Mouse (Mus musculus) limb, embryonic 15.5 days (tissue): ENCODE data around the gene Mmrn2. TPM values are rescaled to one million over a fixed set of nuclear protein-coding genes. Genes with fewer than 3 reads are reported as not detected.
A peak's percentile ranks its signal among the peaks of the same experiment; 100 is the strongest.
"Not testable (repeated sequence)": the region's sequence is repeated elsewhere in the genome, so short reads cannot be mapped to it uniquely, and the experiment has no call there.

Source experiments
- ATAC-seq: fragments of 200-750 bp; cut with Nextera tagmentation; 2 replicates; pipeline ENCODE4 v1.8.0; 2017; ENCODE audit warnings: low read depth, moderate TSS enrichment; ENCODE audit not compliant: insufficient number of reproducible peaks, low FRiP score, low TSS enrichment
- H3K27ac ChIP-seq: fragments of 300-500 bp; sonication (generic); 2 replicates; pipeline ENCODE4 v1.5.1; 2015; ENCODE audit warnings: moderate library complexity, mild to moderate bottlenecking, inconsistent platforms
- H3K27me3 ChIP-seq: fragments of 300-500 bp; sonication (generic); 2 replicates; pipeline ENCODE4 v1.6.1; 2015; ENCODE audit warnings: inconsistent platforms
- H3K36me3 ChIP-seq: fragments of 300-500 bp; sonication (generic); 2 replicates; pipeline ENCODE4 v1.6.1; 2015; ENCODE audit warnings: inconsistent platforms
- H3K4me1 ChIP-seq: fragments of 300-500 bp; sonication (generic); 2 replicates; pipeline ENCODE4 v1.6.1; 2015; ENCODE audit warnings: inconsistent platforms
- H3K4me2 ChIP-seq: fragments of 300-500 bp; sonication (generic); 2 replicates; pipeline ENCODE4 v1.6.1; 2015; ENCODE audit warnings: mild to moderate bottlenecking, inconsistent platforms
- H3K4me3 ChIP-seq: fragments of 300-500 bp; sonication (generic); 2 replicates; pipeline ENCODE4 v1.5.1; 2015; ENCODE audit warnings: mild to moderate bottlenecking, inconsistent platforms
- H3K9ac ChIP-seq: fragments of 300-500 bp; sonication (generic); 2 replicates; pipeline ENCODE4 v1.6.1; 2015; ENCODE audit warnings: inconsistent platforms
- H3K9me3 ChIP-seq: fragments of 300-500 bp; sonication (generic); 2 replicates; pipeline ENCODE4 v1.6.1; 2016; ENCODE audit warnings: inconsistent platforms
- WGBS: fragments of 180-500 bp; shearing (Covaris S2); methylation state at CpG from one replicate; pipeline ENCODE4 v1.1.7; 2015; 5-methylcytosine and 5-hydroxymethylcytosine counted together
- polyA plus RNA-seq: library from polyadenylated mRNA; unstranded; fragments of >200 nt; fragmentation: Nextera tagmentation; extraction: Ambion mirVana; gene quantifications from 2 replicates; pipeline ENCODE4 v1.2.1, GENCODE M21; 2015

Mmrn2 gene
- polyA plus RNA-seq, 1 experiment from 2014 or later, result 8.1 TPM

GRCm38 (mm10) chr14:34412164-34412896 is 37.1 kb downstream of the Mmrn2 start:
- H3K4me1 ChIP-seq, result no peaks in the 10 kb centered on the region
- peaks cover 64% of the 10 kb centered on the region for H3K36me3 ChIP-seq
- no peak overlapping the region for H3K4me3 ChIP-seq
- no peak overlapping the region for H3K9ac ChIP-seq
- H3K4me2 ChIP-seq, result no peak overlapping the region
- H3K9me3 ChIP-seq, result no peaks in the 10 kb centered on the region
- H3K27ac ChIP-seq, result no peak overlapping the region
- ATAC-seq, result no peak
- WGBS, result 80% methylated on average over 7 of the region's 7 CpGs
- no peaks in the 10 kb centered on the region for H3K27me3 ChIP-seq

GRCm38 (mm10) chr14:34416946-34417345 is 41.7 kb downstream of the Mmrn2 start:
- H3K9me3 ChIP-seq, H3K27me3 ChIP-seq, H3K4me2 ChIP-seq, ATAC-seq, H3K9ac ChIP-seq, H3K4me3 ChIP-seq, H3K27ac ChIP-seq, H3K4me1 ChIP-seq: not testable (repeated sequence)
- WGBS, result 92% methylated on average over 4 of the region's 4 CpGs
- peaks cover 70% of the 10 kb centered on the region for H3K36me3 ChIP-seq

- ATAC-seq, result no peak
- no peak overlapping the region for H3K27ac ChIP-seq
- H3K4me3 ChIP-seq, result no peak overlapping the region
- H3K36me3 ChIP-seq, result peaks cover 72% of the 10 kb centered on the region
- H3K4me1 ChIP-seq, result no peaks in the 10 kb centered on the region
- WGBS, result 73% methylated on average over 5 of the region's 5 CpGs
- H3K27me3 ChIP-seq, result no peaks in the 10 kb centered on the region
- no peaks in the 10 kb centered on the region for H3K9me3 ChIP-seq
- H3K4me2 ChIP-seq, result no peak overlapping the region
- H3K9ac ChIP-seq, result no peak overlapping the region
These were observed 42.2 kb downstream of the Mmrn2 start for GRCm38 (mm10) chr14:34417501-34417900.

- ATAC-seq, result no peak
- WGBS, result 82% methylated on average over 1 of the region's 1 CpGs
These were observed 45.8 kb downstream of the Mmrn2 start for GRCm38 (mm10) chr14:34421078-34421477.

GRCm38 (mm10) chr14:34428274-34428673 is 53.0 kb downstream of the Mmrn2 start:
- H3K36me3 ChIP-seq, result peaks cover 47% of the 10 kb centered on the region
- WGBS, result 93% methylated on average over 3 of the region's 3 CpGs

More at GRCm38 (mm10) chr14:34421078-34421477, 45.8 kb downstream of the Mmrn2 start:
- H3K36me3 ChIP-seq, result peaks cover 59% of the 10 kb centered on the region
- no peaks in the 10 kb centered on the region for H3K4me1 ChIP-seq
- no peaks in the 10 kb centered on the region for H3K27me3 ChIP-seq
- no peak overlapping the region for H3K9ac ChIP-seq
- no peak overlapping the region for H3K4me3 ChIP-seq
- H3K9me3 ChIP-seq, result no peaks in the 10 kb centered on the region
- H3K27ac ChIP-seq, result no peak overlapping the region
- no peak overlapping the region for H3K4me2 ChIP-seq

GRCm38 (mm10) chr14:34429069-34429468 is 53.8 kb downstream of the Mmrn2 start:
- no peak overlapping the region for H3K4me3 ChIP-seq
- no peaks in the 10 kb centered on the region for H3K9me3 ChIP-seq
- H3K27ac ChIP-seq, result no peak overlapping the region
- H3K4me2 ChIP-seq, result no peak overlapping the region
- peaks cover 46% of the 10 kb centered on the region for H3K36me3 ChIP-seq
- no peaks in the 10 kb centered on the region for H3K27me3 ChIP-seq
- ATAC-seq, result no peak
- no peak overlapping the region for H3K9ac ChIP-seq
- no peaks in the 10 kb centered on the region for H3K4me1 ChIP-seq
- 91% methylated on average over 1 of the region's 1 CpGs for WGBS

More at GRCm38 (mm10) chr14:34428274-34428673, 53.0 kb downstream of the Mmrn2 start:
- no peak overlapping the region for H3K9ac ChIP-seq
- H3K27me3 ChIP-seq, result no peaks in the 10 kb centered on the region
- no peak overlapping the region for H3K4me3 ChIP-seq
- H3K4me1 ChIP-seq, result no peaks in the 10 kb centered on the region
- H3K4me2 ChIP-seq, result no peak overlapping the region
- no peaks in the 10 kb centered on the region for H3K9me3 ChIP-seq
- ATAC-seq, result no peak
- no peak overlapping the region for H3K27ac ChIP-seq

- 80% methylated on average over 3 of the region's 3 CpGs for WGBS
- H3K4me3 ChIP-seq, result no peak overlapping the region
These were observed 65.3 kb downstream of the Mmrn2 start for GRCm38 (mm10) chr14:34440526-34441066.

GRCm38 (mm10) chr14:34442531-34442930 is 67.3 kb downstream of the Mmrn2 start:
- Histone ChIP-seq H3K4me1 (peaks cover 6% of the 10 kb centered on the region; the same call in 1 of the 2 replicates), H3K4me3 (no peak overlapping the region), H3K36me3 (peaks cover 25% of the 10 kb centered on the region), H3K27me3 (no peaks in the 10 kb centered on the region), H3K9me3 (no peaks in the 10 kb centered on the region), H3K9ac (no peak overlapping the region), H3K4me2 (no peak overlapping the region), H3K27ac (no peak overlapping the region)
- 55% methylated on average over 4 of the region's 4 CpGs for WGBS
- no peak for ATAC-seq

More at GRCm38 (mm10) chr14:34440526-34441066, 65.3 kb downstream of the Mmrn2 start:
- Histone ChIP-seq H3K4me2 (no peak overlapping the region), H3K9ac (no peak overlapping the region), H3K9me3 (no peaks in the 10 kb centered on the region), H3K27me3 (no peaks in the 10 kb centered on the region), H3K36me3 (peaks cover 25% of the 10 kb centered on the region), H3K4me1 (peaks cover 6% of the 10 kb centered on the region; the same call in 1 of the 2 replicates), H3K27ac (no peak overlapping the region)
- no peak for ATAC-seq

- Histone ChIP-seq H3K27ac (no peak overlapping the region), H3K9me3 (no peaks in the 10 kb centered on the region), H3K4me3 (no peak overlapping the region), H3K4me1 (peaks cover 6% of the 10 kb centered on the region; the same call in 1 of the 2 replicates), H3K27me3 (no peaks in the 10 kb centered on the region), H3K9ac (no peak overlapping the region), H3K36me3 (peaks cover 23% of the 10 kb centered on the region), H3K4me2 (no peak overlapping the region)
- no peak for ATAC-seq
- WGBS, result 74% methylated on average over 5 of the region's 5 CpGs
These were observed 69.1 kb downstream of the Mmrn2 start for GRCm38 (mm10) chr14:34444368-34444767.

- H3K4me3 ChIP-seq, result no peak overlapping the region
- H3K9ac ChIP-seq, result no peak overlapping the region
- H3K4me2 ChIP-seq, result no peak overlapping the region
- H3K4me1 ChIP-seq, result peaks cover 6% of the 10 kb centered on the region; the same call in 1 of the 2 replicates
- H3K27ac ChIP-seq, result peak overlapping the region; percentile 27; the same call in 1 of the 2 replicates
- no peak for ATAC-seq
- peaks cover 23% of the 10 kb centered on the region for H3K36me3 ChIP-seq
- no peaks in the 10 kb centered on the region for H3K9me3 ChIP-seq
- H3K27me3 ChIP-seq, result no peaks in the 10 kb centered on the region
These were observed 69.7 kb downstream of the Mmrn2 start for GRCm38 (mm10) chr14:34444924-34445323.

- Histone ChIP-seq H3K4me3 (no peak overlapping the region), H3K9ac (no peak overlapping the region), H3K27ac (peak overlapping the region; percentile 27; the same call in 1 of the 2 replicates), H3K4me2 (no peak overlapping the region), H3K4me1 (peaks cover 6% of the 10 kb centered on the region; the same call in 1 of the 2 replicates), H3K9me3 (no peaks in the 10 kb centered on the region), H3K27me3 (no peaks in the 10 kb centered on the region), H3K36me3 (peaks cover 23% of the 10 kb centered on the region)
- ATAC-seq, result no peak
- 35% methylated on average over 3 of the region's 3 CpGs for WGBS
These were observed 70.1 kb downstream of the Mmrn2 start for GRCm38 (mm10) chr14:34445348-34445747.

GRCm38 (mm10) chr14:34446624-34447023 is 71.4 kb downstream of the Mmrn2 start:
- H3K4me1 ChIP-seq, result peaks cover 6% of the 10 kb centered on the region; the same call in 1 of the 2 replicates
- no peak overlapping the region for H3K4me3 ChIP-seq
- 95% methylated on average over 6 of the region's 6 CpGs for WGBS
- no peak for ATAC-seq
- peaks cover 15% of the 10 kb centered on the region for H3K36me3 ChIP-seq
- H3K9ac ChIP-seq, result no peak overlapping the region
- no peaks in the 10 kb centered on the region for H3K9me3 ChIP-seq
- no peaks in the 10 kb centered on the region for H3K27me3 ChIP-seq
- H3K4me2 ChIP-seq, result no peak overlapping the region
- H3K27ac ChIP-seq, result no peak overlapping the region
